Mouse (Mus musculus): ENCODE measurements at regions not wholly inside any gene's neighbourhood (a gene's known extent, or its start where the extent isn't known, plus 50 kb on each side); places are given as distances from the start of the nearest gene placed in this dataset.

- no peak for TF ChIP-seq CTCF (IDR thresholded peaks at IDR 0.05 in 2 of 3, conservative IDR thresholded peaks at IDR 0.05 in 1 of 3; ENCODE audit: control insufficient read depth in 1 of 3, insufficient read depth in 1 of 3, low read depth in 2 of 3, low read length in 3 of 3, poor library complexity in 1 of 3, severe bottlenecking in 1 of 3)
- no peak for TF ChIP-seq ZC3H11A (IDR thresholded peaks at IDR 0.05; ENCODE audit: low read depth, low read length)
- TF ChIP-seq MAZ (IDR thresholded peaks at IDR 0.05; ENCODE audit: low read depth, low read length), result no peak
- TF ChIP-seq GATA1 (IDR thresholded peaks at IDR 0.05; ENCODE audit: low read depth, low read length), result no peak
- no peak for TF ChIP-seq POLR2A (IDR thresholded peaks at IDR 0.05; ENCODE audit: control insufficient read depth in 1 of 2, insufficient read depth in 1 of 2, low read depth in 1 of 2, low read length in 2 of 2, poor library complexity in 1 of 2)
- TF ChIP-seq MAX (IDR thresholded peaks at IDR 0.05; ENCODE audit: low read length), result no peak
- no peak for TF ChIP-seq TCF12 (IDR thresholded peaks at IDR 0.05; ENCODE audit: low read depth, low read length)
- TF ChIP-seq MYC (IDR thresholded peaks at IDR 0.05; ENCODE audit: low read depth, low read length), result no peak
- TF ChIP-seq NRF1 (IDR thresholded peaks at IDR 0.05; ENCODE audit: insufficient read depth, low read depth, low read length, poor library complexity, severe bottlenecking), result no peak
- TF ChIP-seq TBP (IDR thresholded peaks at IDR 0.05; ENCODE audit: low read depth, low read length), result no peak
- TF ChIP-seq E2F4 (IDR thresholded peaks at IDR 0.05; ENCODE audit: borderline replicate concordance, low read depth, low read length), result no peak
- TF ChIP-seq TAL1 (IDR thresholded peaks at IDR 0.05; ENCODE audit: low read length), result no peak
- TF ChIP-seq JUND (IDR thresholded peaks at IDR 0.05; ENCODE audit: low read depth, low read length), result no peak
Measured at GRCm38 (mm10) chr17:52031079-52031478, 198.0 kb upstream of the Satb1 start.
